Mouse (Mus musculus): ENCODE data around the gene Slc39a11.

The Slc39a11 gene

DNA sequence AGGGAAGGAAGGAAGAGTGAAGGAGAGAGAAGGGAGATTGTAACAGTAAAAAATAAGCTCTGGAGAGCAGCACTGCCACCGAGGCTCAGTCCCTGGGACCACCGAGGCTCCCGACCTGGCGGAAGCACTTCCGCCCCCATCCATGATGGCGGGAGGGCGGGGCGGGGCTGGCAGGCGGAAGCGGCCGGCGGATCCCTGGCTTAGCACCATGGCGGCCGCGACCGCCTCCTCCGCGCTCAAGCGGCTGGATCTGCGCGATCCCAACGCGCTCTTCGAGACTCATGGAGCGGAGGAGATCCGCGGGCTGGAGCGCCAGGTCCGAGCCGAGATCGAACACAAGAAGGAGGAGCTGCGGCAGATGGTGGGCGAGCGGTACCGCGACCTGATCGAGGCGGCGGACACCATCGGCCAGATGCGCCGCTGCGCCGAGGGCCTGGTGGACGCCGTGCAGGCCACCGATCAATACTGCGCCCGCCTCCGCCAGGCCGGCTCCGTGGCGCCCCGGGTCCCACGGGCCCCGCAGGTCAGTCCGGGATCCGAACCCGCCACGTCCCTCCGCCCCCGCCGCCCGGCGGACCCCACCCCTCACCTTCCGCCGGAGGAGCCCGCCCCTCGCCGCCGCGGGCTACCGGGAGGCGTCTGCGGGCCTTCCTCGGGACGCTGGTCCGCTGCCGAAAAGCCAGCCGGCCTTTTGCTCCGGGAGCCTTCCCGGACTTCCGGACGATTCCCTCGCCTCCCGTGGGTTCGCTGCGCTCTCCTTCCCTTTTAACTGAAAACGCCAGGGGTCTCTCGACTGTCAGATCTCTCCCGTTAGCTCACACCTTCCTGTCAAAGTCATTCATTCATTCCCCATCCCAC is at the start of gene Slc39a11:
TSS of gene Slc39a11 (minus strand) at position 727 of the 858 bp plus-strand sequence.
- DNase-seq, result peak; percentile 68 to 80

DNA sequence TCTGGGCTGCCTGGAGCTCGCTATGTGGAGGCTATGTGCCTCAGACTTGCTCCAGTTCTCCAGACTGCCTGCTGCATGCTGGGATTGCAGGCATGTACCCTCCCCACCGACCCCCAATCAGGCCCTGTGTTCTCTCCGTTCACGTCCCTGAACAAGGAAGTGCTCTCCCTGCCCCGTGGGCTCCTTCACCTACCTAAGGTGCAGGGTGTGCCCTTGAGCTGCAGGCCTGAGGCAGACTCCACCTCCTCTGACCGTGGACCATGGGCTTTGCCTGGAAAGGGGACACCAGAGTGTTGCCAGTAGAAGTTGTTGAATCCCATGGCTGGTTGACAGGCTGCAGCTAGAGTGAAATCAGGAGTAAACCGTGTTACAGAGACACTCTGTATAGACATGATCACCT is 49.8 kb upstream of the Slc39a11 start:
- DNase-seq, result no peak

DNA sequence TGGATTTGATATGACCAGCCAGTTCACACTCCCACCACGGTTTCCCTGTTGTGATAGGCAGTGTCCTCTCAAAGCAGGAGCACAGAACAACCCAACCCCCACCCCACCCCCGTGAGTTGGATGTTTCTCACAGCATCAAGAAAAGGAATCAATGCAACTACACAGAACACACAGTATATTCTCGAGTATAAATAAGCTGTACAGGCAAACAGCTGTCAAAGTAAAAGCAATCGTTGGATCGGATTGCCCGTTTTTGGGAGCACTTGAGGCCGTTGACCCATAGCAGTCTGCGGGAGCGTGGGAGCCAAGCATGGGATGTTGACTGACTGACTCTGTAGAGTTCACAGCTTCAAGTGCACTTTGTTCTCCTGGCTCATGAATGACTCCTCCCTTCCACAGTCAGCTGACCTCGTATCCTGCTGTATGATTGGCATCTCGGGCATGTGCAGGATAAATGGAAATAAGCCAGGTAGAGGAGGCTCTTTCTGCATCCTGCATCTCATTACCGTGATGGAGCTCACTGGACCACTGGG is 48.2 kb upstream of the Slc39a11 start:
- DNase-seq, result peak; percentile 79 to 89

DNA sequence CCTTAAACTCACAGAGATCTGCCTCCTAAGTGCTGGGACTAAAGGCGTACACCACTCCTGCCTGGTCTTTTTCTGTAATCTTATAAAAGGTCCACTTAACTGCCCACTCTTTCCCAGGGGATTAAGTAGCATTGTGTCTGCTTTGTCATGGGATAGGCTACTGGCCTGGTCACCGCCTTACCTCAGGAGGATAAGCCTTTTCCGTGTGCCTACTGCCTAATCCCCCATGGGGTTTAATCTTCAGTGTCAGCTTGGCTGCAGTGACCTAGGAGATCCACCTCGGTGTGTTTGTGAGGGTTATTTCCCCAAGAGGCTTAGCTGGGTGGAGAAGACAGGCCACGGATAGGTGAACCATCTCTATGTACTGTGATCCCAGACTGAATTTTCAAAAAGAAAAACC is 47.7 kb upstream of the Slc39a11 start:
- DNase-seq, result no peak

DNA sequence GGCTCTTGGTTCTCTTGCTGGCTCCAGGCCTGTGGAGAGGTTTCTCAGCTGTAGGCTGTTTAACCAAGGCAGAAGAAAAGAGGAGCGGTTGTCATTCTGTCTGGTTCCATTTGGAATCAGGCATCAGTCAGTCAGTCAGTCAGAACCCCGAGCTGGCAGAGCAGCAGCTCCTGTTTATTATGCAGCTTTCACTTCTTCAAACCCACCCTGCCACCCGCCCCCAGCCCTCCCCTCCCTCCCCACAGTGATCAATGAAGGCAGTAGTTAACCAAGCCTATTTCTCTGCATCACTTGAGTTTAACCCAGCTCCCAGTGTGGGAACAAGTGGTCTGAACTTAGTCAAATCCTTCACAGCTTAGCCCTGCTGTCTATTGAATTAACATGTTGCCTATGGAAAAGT is 42.0 kb upstream of the Slc39a11 start:
- no peak for DNase-seq

DNA sequence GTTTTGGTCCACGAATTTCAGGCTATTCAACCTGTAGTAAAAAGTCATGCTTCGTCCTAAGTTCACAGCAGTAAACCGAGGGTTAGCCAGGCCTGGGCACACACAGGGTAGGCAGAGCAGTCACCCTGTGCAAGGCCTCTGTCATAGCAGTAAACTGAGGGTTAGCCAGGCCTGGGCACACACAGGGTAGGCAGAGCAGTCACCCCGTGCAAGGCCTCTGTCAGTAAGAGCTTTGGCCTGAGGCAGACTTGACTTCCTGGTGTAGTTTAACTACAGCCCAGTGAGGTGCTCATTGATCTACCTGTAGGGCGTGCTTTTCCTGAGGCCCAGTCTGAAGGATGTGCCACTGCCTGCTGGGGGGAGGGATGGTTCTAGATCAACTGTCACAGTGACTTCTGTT is 41.4 kb upstream of the Slc39a11 start:
- DNase-seq, result peak; percentile 42 to 71

DNA sequence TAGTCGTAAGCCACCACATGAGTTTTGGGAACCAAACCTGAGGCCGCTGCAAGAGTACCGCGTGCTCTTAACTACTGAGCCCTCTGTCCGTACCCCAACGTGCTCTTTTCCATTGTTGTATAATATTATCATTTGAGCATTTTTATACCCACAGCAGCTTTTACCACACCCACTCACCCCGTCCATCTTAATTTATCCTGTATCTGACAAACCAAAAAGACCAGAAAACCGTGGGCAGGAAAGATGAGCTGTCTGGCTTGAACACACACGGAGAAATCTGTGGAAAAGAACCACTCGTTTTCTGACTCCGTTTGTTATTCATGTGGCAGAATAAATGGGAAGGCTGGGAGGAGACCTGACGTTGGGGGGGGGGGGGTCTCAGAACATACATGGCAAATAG is 40.6 kb upstream of the Slc39a11 start:
- DNase-seq, result no peak

DNA sequence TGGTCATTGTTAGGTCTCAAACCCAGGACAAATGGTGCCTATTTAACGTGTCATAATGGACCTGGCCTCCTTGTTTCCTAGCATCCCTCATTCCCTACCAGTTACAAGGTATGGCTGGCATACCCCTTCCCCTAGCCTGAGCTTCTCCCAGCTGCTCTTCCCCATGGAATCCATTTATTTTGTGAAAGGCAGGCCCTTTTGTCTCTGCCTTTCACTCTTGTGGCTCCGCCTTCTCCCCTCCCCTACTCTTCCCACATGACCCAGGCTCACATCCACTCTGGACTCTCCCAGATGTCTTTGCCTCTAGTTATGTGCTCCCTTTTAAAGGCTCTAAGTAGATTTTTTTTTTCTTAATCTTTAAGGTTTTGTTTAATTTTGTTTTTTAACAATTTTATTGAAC is 37.2 kb upstream of the Slc39a11 start:
- DNase-seq, result peak; percentile 47 to 65

DNA sequence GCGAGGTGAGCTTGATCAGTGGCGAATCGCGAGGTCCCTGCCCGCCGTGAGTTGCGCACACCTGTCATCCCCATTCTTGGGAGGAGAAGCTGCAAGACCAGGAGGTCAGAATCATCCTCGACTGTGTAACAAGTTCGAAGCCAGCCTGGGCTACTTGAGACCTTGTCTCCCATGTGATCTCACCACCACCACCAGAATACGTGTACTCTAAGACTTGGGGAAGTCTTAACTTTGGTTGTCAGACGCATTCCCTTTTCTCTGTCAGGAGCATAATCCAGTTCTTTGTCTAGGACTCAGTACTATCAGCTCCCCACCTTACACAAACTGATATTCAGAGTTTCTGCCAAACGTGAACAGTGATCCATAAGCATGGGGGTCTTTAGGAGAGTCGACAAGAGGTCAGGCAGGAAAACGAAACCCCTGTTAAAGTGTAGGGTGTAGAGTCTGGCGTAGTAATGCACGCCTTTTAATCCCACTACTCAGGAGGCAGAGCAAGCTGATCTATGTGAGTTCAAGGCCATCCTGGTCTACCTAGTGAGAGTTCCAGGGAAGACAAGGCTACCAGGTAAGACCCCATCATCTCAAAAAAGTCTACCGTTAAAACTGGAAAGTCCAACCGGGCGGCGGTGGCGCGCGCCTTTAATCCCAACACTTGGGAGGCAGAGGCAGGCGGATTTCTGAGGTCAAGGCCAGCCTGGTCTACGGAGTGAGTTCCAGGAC is 35.0 kb upstream of the Slc39a11 start:
- DNase-seq, result no peak

DNA sequence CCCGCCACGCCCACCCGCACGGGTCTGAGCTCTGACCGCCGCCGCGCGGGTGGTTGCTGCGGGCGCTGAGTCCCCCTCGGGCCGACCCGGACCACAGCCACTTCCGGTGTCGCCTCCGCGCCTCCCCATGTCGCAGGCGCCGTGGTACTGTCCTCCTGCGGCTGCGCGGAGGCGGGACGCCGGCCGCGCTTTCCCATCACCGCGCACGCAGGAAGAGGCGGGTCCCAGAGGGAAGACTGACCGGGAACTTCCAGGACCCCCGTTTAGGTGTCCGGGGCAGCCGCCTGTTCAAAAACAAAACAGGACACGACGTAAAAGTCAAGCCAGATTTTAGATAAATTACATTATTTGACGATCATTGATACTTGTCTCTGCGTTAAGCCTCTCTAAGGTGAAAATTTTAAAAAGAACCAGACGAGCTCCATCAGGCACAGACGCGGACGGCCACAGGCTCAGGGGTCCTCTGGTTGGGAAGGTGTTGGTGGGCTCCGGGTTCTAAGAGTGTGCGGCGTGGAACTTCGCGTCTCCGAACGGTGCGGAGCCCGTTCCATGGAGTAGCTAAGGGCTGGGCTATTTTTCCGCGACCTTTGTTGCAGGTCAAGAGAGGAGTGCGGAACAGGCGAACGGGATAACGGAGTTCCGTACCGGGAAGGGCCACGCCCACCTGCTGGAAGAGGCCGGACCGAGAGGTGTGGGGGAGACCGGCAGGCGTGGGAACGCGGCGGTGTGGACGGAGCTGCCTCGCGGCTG is 34.3 kb upstream of the Slc39a11 start, which contains the start of the genes Fam104a and D11Wsu47e:
TSS of gene Fam104a (minus strand) at position 199 of the 750 bp plus-strand sequence.
TSS of gene D11Wsu47e (plus strand) at position 456 of the 750 bp plus-strand sequence.
- peak; percentile 94 to 97 for DNase-seq

DNA sequence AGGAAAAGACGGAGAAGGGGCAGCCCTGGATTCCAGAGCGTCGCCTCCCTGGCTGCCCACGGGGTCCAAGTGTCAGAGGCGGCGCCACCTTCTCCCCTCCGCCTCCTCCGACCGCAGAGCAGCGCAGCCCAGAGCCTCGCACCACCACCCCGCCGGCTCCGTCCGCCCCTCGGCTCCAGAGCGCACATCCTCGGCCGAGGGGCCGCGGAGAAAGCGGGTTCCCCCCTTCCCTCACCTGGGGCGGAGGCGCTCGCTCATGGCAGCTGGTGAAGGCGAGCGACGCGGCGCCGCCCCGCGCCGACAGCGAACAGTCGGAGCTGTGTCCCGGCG is 33.7 kb upstream of the Slc39a11 start:
- no peak for DNase-seq

DNA sequence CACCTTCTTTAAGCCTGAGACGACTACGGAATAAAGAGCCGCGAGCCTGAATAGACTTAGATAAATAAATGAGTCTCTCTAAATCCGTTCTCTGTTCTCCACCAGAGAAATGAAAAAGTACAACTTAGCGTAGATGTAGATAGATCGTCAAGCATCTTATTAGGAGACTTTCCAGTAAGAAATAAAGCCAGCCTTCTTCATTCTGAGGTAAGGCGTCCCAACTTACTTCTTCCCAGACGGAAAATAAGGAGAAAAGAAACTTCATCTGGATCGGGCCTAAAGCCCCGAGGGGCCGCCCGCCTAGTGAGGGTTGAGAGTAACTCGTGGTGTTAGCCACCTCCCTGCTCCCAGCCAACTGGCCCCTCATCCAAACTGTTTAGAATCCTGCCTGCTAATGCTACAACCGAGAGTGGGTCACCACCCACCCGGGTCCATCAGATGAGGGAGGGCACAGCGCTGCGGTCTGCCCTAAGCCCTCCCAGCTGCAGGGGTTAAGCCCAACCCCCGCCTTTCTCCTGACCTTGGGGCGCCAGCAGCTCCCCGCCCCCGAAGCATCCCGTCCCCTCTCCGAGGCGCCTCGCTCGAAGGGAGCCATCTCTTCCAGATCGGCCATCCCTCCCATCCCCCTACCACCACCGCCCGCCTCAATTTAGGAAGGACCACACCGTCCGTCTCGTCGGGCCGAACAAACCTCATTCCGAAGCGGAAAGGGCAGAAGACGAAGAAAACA is 33.2 kb upstream of the Slc39a11 start:
- DNase-seq, result peak; percentile 58 to 80

DNA sequence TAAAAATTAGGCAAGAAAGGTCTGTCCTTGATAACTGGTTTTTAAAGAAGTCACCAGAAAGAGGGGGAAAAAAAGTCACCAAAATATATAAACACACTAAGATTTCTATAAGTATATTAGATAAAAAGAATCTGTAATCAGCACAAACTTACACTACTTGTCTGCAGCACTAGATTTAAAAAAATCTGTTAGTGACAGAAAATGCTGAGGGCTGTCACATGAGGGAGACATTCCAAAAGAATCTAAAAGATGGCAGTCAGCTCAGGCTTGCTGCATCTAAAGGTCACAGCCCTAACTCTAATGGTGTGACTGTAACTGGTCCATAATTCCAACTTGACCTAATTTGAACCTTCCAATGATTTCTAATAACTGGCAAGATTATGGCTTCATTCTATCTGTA is 32.1 kb upstream of the Slc39a11 start:
- no peak for DNase-seq

DNA sequence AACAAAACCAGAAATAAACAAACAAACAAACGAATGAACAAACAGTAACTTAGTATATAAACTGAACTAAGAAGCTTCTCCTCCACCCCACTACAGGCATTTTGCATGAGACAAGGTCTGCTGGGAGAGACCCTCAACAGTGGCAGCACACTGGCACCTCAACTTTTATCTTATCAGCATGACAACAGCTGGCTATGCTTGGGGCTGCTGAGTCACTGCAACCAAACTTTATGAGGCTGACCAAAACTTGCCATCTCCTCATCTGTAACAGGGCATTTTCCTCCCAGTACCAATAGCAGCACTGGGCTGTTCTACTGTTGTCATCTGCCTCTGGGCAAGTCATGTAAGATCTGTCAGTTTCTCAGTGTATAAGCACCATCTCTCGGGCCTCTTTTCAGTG is 31.1 kb upstream of the Slc39a11 start:
- no peak for DNase-seq

DNA sequence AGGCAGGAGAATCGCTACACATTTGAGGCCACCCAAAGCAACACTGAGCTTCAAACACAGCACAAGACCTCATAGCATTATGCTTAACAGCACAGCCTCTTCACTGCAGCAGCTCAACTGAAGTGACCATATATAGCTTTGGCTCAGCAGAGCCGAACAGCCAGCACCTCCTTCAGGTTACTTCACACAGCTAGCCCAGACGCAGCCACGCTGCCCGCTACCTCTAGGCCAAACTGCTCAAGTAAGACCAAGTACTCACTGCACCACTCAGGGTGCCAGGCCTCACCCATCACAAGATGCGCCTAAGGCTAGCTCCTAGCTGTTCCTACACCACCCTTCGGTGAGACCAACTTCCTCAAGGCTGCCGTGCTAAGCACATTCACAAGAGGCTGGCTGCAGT is 28.5 kb upstream of the Slc39a11 start:
- peak; percentile 35 to 68 for DNase-seq

DNA sequence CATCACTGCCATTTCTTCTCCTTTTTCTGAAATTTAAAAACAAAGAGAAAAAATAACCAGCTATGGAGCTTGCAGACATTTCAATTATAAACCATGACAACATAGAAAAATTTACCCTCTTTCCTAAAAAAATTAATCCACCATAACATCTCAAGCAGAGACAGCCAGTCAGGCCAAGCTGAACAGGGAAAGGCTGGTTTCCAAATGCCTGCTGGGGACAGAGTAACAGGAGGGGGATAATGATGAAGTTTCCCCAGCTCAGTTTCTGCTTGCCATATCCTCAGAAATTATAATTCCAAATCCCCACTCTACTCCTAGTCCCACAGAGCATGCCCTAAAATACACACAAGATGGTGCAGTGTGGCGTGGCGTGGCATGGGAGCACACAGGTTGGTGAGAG is 27.5 kb upstream of the Slc39a11 start:
- no peak for DNase-seq

DNA sequence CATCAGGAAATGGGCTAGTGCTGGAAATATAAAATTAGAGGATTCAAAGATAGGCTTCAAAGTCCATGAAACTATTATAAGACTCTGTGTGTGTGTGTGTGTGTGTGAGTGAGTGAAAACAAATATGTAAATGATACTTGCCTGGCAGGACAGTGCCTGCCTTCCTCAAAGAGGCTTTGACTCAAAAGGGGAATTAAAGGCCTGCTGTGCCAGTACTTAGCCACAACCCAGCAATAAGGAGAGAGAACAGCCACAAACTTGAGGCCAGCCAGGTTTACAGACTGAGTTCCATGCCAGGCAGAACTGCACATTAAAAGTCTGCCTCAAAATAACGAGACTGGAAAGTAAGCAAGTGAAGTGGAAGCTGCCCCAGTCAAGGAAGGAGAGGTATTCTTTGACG is 27.0 kb upstream of the Slc39a11 start:
- DNase-seq, result no peak

DNA sequence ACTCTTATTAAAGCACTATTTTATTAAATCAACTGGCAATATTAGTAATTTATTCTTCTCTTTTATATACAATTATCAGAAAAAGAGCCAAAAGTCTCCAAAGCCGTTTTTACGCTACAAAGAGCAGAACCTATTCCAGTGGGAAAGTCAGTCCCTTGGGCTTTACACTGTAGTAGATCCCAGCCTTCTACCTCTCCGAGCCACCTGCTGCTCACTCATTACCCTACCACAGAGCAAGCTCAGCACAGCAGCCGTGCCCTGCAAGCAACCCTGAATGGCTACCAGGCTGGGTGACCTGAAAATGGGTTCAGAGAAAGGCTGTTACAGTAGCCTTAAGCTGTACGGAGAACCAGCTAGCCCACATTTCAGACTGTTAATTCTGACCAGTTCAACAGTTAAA is 24.7 kb upstream of the Slc39a11 start:
- no peak for DNase-seq

DNA sequence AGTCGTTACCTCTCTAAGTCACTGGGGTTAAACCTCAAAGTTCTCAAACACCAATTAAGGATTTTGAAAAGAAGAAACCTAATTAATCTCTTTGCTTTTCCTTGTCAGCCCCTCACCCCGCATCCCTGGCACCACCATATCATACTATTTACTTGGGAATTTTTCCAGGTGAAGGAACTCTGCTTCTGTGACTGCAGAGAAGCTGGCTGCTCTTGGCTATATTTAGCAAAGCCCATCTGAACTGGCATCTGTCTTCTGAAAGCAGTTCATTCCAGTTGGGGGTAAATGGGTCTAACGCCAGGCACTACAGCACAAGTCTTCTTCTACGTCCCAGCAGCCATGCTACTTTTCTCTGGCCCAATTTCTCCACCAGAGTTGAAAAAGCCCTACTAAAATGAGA is 23.7 kb upstream of the Slc39a11 start:
- DNase-seq, result no peak

DNA sequence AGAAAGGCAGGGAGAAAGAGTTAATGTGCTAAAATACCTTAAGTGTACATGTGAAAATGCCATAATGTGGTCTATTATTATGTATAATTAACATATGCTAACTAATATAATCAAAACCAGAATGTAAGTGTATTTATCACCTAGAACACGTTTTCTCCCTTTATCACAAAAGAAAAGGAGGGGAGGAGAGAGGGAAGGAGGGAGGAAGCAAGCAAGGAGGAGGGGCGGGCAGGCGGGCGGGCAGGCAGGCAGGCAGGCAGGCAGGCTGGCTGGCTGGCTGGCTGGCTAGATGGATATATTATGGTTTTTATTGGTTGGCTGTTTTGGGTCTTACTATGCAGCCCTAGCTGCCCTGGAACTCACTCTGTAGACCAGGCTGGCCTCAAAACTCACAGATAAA is 19.8 kb upstream of the Slc39a11 start:
- DNase-seq, result no peak

DNA sequence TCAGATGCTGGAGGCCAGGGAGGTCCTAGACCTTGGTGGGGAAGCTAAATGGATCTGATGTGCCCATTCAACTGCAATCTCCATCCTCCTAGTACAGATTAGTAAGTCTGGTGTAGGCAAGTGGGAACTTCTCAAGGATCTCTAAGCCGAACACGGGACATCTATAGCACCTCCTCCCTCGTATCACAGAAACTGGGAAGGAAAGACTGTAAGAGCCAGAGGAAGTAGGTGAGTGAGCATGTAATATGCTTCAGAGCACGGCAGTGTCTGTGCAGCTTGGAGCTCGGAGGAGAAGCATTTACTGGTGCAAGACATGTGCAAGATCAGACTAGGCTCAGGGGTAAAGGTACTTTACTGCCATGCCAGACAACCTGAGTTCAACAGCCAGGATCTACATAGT is 19.0 kb upstream of the Slc39a11 start:
- DNase-seq, result no peak

DNA sequence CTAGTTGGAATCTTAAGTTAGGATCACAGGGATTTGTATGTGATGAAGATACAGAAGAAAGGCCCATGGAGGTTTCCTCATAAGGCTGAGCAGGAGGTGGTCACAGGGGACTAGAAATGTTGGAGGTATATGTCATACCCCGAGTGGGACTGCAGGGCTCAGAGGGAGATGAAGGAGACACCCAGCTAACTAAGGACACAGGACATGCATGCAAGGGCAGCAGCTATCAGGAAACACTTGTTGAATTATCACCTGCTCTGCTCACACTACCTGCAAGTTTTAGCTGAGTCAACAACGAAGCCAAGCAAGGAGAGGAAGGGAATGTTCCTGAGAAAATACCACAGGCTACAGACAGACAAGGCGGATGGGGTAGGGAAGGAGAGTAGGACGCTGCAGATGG is 17.8 kb upstream of the Slc39a11 start:
- no peak for DNase-seq

DNA sequence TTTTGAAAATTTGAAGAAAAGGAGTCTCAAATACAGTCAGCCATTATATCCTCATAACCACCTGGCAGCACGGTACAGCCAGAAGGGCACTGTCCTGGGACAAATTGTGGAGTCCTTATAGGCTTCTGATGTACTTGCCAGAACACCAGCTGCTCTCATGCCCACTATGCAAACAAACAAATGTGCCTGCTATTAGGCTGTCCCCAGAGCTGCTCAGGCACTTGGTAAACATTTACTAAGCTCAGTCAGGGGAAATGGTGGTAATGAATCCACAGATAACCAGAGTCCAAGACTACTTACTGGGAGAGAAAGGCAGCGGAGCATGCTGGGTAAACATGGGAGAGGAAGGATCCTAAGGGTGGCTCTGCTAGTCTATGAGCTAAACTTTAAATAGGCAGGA is 17.2 kb upstream of the Slc39a11 start:
- DNase-seq, result peak; percentile 60 to 82
